Mouse (Mus musculus) regulatory T cell (primary cell): ENCODE measurements around the gene Gm5128.
"Not testable (repeated sequence)": the region's sequence is repeated elsewhere in the genome, so short reads cannot be mapped to it uniquely, and the experiment has no call there.

ENCODE experiments used
- in situ Hi-C: fragments of 300-600 bp; cut with MboI, MseI; formaldehyde crosslinking; loops from one replicate; pipeline ENCODE4 v1.15.1; 2025; ENCODE audit warnings: high pct_unique_total_duplicates

Gm5128 gene

GRCm38 (mm10) chrX:135372984-135373383 lies at the start of gene Gm5128:
TSS of gene Gm5128 (plus strand) at chrX:135373284.
- in situ Hi-C loops = not testable (repeated sequence)

DNA sequence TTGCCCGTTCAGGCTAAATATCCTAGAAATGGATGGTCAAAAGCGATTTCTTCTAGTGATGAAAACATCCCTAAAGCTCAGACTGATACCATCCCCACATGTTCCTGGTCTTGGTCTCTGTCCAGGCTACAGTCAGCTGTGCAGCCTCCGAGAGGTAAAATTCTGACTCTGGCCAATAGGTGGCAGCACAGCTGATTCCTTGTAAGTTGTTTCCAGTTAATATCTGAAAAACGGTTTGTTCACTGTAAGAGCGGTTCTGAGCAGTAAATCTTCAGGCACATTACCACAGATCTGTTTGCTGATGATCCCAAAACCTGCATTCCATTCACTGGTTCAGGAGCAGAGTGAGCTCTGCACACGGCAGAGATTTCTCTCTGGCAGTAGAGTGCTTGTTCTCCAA lies 12.4 kb upstream of the Gm5128 start:
- in situ Hi-C loops = not testable (repeated sequence)

GRCm38 (mm10) chrX:135361943-135362342 lies 11.1 kb upstream of the Gm5128 start:
- in situ Hi-C loops = not testable (repeated sequence)

DNA sequence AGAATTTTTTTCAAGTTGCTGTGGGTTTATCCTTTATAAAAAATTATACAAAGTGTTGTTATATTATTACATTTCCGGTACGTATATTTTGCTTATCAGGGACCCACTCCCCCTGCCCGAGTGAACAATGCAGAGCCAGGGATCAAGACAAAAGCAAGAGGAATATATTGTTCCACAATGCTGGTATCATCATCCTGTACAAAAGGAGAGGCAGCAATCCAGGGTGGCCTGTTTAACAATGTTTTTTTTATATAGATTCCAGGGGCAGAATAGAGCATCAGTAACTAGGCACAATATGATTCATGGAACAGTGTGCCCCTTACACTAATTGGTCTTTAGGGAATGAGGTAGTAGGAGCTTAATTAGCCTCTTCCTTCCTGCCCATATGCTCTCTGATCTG lies 30.5 kb downstream of the Gm5128 start:
- in situ Hi-C loops = loop anchor here (25.0 kb wide), 1 partner anchor 184 kb away; the partner anchor contains the start of gene Nxf7

GRCm38 (mm10) chrX:135421203-135421602 lies 48.1 kb downstream of the Gm5128 start:
- in situ Hi-C loops = loop anchor here (25.0 kb wide), 1 partner anchor 166 kb away; the partner anchor contains the start of gene Nxf7

DNA sequence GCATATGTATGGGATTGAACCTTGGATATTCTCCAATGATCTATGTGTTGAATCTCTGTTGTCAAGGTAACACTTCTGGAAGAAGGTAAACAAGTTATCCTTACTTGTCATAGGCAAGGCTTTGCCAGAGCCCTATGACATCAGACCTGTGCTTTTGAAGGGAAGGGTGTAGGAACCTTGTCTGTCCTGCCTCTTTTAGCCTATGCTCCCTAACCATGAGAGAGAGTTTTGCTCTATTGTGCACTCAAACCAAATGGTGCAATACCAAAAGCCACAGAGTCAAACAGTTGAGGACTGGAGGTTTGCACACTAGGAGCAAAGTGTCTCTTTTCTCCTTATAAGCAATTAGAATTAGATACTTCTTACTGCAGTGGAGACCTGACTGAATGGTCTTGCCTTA lies 48.7 kb downstream of the Gm5128 start:
- in situ Hi-C loops = loop anchor here (25.0 kb wide), 1 partner anchor 165 kb away; the partner anchor contains the start of gene Nxf7

GRCm38 (mm10) chrX:135422473-135422872 lies 49.4 kb downstream of the Gm5128 start:
- in situ Hi-C loops = loop anchor here (25.0 kb wide), 1 partner anchor 165 kb away; the partner anchor contains the start of gene Nxf7
